Mouse (Mus musculus) small intestine, adult 2 months (tissue): ENCODE results near the gene Ptf1a.

Experiments used
- CTCF ChIP-seq: fragments of 200-500 bp; IDR thresholded peaks from 2 replicates; pipeline ENCODE4 v1.5.1; 2012; ENCODE audit warnings: low read depth, mild to moderate bottlenecking, control low read depth, inconsistent platforms, low read length, moderate library complexity, mixed read lengths; ENCODE audit not compliant: insufficient replicate concordance, insufficient read length; ENCODE audit errors: extremely low read depth
- POLR2A ChIP-seq: fragments of 200-500 bp; IDR thresholded peaks from 2 replicates; pipeline ENCODE4 v1.6.1; 2012; ENCODE audit warnings: low read depth, mild to moderate bottlenecking, control low read depth, inconsistent platforms, low read length, moderate library complexity

GRCm38 (mm10) chr2:19455857-19456482 lies 10.5 kb downstream of the Ptf1a start:
- TF ChIP-seq CTCF (no peak), POLR2A (no peak)
